Mouse (Mus musculus) retina, postnatal 1 day (tissue): ENCODE measurements around the gene Cdc37.
A peak's percentile ranks its signal among the peaks of the same experiment; 100 is the strongest.

Experiments used
- DNase-seq: peaks from one replicate; pipeline ENCODE4 v3.0.0-alpha.2; 2012

The Cdc37 gene

DNA sequence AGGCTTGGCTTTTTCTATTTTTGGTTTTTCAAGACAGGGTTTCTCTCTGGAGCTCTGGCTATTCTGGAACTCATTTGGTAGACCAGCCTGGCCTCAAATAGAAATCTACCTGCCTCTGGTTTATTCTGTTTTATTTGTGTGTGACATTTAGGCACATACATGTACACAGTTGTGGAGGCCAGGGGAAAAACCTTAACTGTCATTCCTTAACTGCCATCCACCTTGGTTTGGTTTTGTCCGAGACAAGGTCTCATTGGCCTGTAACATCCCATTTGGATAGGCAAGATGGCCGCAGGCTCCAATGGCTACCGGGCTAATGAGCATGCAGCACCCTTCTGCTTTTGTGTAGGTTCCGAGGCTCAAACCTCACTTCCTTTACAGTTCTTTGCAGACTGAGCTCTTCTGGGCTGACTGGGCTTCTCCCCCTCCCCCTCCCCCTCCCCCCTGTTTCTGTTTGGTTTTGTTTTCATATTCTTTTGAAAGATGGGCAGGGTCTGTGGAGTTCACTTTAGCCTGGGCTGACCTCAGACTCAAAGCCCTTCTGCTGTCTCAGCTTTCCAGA is 14.4 kb downstream of the Cdc37 start:
- DNase-seq: no peak

GRCm38 (mm10) chr9:21134595-21135328 is 15.0 kb downstream of the Cdc37 start:
- no peak for DNase-seq

GRCm38 (mm10) chr9:21133064-21133707 is 16.6 kb downstream of the Cdc37 start:
- DNase-seq: no peak

DNA sequence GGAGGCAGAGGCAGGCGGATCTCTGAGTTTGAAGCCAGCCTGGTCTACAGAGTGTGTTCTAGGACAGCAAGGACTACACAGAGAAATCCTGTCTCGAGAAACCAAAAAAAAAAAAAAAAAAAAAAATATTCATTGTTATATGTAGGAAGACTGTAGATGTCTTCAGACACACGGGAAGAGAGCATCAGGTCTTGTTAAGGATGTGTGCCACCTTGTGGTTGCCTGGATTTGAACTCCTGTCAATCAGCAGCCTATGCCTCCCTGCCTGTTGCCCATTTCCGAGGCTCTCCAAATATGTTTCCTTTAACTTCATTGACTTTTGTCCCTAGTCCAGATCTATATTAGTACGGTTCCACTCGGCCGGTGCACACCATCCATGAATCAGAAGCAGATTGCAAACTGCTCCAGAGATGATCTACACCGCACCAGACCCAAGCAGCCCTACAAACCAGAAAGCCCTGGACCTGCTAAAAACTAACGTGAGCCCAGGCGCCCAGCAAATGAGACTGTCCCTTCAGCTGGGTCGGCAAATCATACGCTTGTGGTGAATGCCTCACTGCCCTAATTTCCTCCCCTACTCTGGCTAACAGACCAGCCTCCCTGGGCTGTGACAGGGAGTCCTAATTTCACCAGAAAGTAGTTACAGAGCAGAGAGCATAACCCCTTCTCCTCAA is 17.5 kb downstream of the Cdc37 start:
- DNase-seq: peak; percentile 23

DNA sequence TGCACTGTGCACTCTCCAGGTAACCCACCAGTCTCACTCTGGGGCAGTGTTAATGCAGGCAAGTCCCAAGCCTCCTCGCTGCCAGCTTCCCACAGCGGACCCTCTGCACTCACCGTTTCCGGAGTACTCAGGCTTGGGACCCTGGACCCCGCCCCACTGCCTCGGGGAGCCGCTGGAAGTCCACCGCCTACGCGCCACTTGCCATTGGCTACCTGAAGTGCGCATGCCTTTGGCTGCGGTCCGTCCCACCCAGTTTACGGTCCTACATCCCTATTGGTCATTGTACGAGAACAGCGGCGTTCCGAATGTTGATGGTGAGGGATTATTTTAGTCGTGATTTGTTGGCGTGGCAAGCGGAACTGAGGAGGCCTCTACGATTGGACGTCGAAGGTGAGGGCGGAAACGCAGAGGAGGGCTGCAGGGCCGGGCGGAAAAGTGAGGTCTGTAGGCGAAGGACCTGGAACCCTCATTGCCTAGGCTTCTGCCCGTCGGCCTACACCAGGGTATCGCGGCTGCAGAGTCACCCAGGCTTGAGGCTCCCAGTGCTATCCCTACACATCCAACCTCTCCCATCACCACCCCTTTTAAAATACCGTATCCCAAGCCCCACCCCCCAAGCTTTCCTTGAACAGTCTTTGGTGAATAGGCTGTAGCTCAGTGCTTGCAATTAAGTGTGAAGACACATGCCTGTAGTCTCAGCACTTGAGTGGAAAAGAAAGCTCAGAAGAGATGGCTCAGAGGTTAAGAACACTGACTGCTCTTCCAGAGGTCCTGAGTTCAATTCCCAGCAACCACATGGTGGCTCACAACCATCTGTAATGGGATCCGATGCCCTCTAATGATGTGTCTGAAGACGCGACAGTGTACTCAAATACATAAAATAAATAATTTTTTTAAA is 18.5 kb downstream of the Cdc37 start, which contains the start of gene Tyk2:
Gene Tyk2, minus strand, starts transcription at position 185 of the 898 bp plus-strand sequence.
- DNase-seq: peak; percentile 98

- no peak for DNase-seq
These were observed 23.5 kb downstream of the Cdc37 start for GRCm38 (mm10) chr9:21126259-21126627.

- DNase-seq: no peak
These were observed 24.1 kb downstream of the Cdc37 start for GRCm38 (mm10) chr9:21125502-21126258.

GRCm38 (mm10) chr9:21124837-21125236 is 24.9 kb downstream of the Cdc37 start:
- DNase-seq: no peak

DNA sequence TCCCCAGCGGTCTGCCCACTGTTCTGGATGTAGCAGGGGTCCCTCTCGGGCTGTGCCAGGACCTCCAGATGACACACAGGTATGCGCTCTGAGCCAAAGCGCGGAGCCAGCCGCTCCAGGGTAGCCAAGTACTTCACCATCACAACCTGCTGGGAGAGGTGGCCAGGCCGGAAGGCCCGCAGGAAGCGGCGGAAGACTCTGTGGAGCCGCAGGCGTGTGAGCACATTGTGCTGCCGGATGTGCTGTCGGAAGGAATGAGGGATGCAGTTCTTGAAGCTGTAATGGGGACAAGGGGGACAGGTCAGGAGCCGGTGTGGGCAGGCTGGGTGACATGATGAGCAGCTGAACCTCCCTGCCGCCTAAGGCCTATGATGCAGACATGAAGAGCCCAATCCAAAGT is 28.3 kb downstream of the Cdc37 start:
- no peak for DNase-seq

GRCm38 (mm10) chr9:21117073-21117472 is 32.7 kb downstream of the Cdc37 start:
- DNase-seq: no peak

DNA sequence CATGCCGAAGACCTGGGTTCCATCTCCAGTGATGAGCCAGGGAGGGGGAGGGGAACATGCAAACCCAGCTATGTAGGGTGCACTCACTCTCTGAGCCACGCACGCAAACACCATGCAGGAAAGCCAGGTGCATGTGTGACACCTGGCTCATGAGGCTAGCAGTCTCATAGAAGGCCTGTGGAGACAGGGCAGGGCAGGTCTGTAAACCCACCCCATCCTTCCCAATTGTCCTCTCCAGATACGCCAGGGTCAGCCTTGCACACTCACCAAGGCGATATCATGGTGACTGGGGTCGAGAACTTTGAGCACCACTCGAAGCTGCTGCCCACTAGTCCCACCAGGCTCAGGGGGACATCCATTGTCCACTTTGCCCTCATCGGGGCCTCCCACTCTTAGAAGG is 34.7 kb downstream of the Cdc37 start:
- no peak for DNase-seq

DNA sequence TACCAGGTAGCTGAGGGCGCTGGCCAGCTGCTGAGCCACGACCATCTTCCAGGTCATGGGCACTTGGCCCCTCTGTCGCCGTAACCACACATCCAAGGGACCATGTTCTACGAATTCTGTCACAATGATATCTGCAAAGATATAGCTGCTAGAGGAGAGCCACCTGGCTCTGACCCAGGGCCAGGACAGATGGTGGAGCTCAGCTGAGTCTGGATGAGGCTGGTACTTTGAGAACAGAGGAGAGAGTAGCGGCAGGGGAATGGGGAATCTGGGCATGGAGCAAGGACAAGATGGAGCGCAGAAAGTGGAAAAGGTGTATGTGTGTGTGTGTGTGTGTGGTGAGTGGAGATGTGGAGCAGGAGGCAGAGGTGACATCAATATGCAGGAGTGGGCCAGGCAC is 35.6 kb downstream of the Cdc37 start:
- DNase-seq: no peak

DNA sequence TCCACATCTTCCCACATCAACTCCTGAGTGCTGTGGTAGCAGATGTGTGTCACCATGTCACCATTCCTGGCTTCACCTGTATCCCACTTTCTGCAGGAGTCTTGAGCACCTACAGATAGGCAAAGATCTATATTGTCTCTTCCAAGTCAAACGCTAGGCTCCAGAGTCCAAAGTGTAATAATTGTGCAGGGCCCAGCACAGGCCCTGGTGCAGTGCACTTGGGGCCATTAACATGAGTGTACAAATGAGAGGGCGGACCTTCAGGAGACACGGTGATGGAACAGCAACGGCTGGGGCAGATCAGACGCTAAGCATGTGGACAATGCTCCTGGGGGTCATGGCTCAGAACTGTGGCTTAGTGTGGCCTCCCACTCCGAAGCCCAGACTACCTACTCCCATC is 36.0 kb downstream of the Cdc37 start:
- no peak for DNase-seq

- no peak for DNase-seq
These were observed 42.1 kb downstream of the Cdc37 start for GRCm38 (mm10) chr9:21107607-21108237.

- DNase-seq: peak; percentile 48
These were observed 43.8 kb downstream of the Cdc37 start for GRCm38 (mm10) chr9:21105760-21106564.

DNA sequence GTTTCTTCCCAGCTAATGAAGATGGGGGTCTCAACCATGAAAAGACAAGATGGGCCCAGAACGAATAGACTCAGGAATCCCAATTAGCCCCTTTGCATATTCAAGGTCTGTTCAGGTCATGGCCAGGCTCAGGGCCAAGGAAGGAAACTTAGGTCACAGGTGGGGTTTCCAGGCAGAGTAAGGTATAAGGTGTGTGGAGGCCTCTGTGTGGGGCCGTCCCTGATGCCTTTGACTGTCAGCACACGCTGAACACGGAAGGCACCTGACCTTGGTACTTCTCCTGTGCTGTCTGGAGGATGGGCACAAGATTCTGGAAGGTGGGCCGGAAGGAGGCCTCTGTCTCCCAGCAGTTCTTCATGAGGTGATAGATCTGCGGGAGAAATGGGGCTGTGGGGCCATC is 45.0 kb downstream of the Cdc37 start:
- no peak for DNase-seq

DNA sequence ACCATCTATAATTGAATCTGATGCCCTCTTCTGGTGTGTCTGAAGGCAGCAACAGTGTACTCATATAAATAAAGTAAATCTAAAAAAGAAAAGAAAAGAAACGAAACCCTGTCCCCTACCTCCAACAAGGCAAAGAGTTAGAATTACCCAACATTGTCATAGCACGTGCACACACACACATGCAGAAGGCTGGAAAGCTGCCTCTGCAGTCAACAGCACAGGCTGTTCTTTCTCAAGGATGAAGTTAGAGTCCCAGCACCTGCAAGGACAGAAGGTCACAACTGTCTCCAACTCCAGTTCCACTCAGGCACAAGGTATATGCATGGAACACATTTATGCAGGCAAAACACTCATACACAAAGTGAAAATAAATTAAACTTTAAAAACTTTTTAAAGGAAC is 47.7 kb downstream of the Cdc37 start:
- DNase-seq: no peak

- DNase-seq: no peak
These were observed 49.2 kb downstream of the Cdc37 start for GRCm38 (mm10) chr9:21100447-21101161.

DNA sequence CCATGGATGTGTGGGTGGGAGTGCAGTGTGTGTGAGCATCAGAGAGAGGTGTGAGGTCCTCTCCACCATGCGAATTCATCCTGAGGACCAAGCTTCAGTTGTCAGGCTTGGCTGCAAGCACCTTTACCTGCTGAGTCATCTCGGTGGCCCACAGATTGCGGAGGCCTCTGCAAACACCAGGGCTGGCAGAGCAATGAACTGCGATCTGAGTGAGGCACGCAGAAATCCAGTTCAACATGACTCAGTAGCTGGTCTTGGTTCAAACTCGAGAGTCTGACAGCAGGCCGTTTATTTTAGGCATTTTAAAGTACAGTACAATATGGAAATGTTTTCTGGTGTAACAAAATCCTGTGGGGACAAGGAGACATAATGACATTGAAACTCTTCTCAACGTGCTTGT is 52.0 kb downstream of the Cdc37 start:
- DNase-seq: no peak

DNA sequence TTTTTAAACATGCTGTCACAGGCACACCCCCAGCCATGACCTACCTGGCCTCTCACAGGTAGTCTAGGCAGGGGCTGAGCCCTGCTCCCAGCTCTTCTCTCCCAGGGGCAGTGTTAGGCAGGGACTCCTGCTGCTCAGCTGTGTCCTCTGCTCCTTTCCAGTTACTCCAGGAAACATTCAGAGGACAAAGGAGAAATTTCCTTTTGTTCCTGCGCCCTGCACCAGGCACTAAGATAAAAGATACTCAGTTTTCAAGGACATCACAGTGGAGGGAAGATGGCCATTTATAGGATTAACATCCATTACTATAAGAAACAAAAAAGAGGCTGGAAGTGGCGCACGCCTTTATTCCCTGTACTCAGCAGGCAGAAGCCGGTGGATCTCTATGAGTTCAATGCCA is 53.8 kb downstream of the Cdc37 start:
- DNase-seq: no peak
